Mouse (Mus musculus) 416B (cell line): ENCODE results near the gene Pars2.

Experiments
- DNase-seq: peaks from one replicate; pipeline ENCODE4 v3.0.0; 2011; ENCODE audit warnings: low read depth

Gene Pars2

DNA sequence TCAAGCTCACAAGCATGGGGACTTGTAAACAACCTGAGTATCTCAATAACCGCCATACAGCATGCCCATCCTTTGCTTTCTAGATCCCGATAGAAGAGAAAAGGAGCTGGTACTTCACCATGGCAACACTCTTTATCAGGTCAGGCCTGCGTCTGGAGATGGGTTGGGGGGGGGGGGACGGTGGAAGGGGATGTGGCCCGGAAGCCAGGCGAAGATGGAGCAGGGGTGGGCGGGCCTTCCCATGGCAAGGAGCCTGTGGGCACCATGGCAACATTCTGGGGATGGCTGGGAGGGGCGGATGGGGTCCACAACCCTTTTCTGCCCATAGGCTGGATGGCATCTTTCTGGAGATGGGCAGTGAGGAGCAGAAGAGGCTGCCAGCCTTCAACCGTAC is 16.8 kb upstream of the Pars2 start:
- DNase-seq, result no peak

GRCm38 (mm10) chr4:106643483-106644217 is 7.2 kb upstream of the Pars2 start:
- no peak for DNase-seq

GRCm38 (mm10) chr4:106644218-106644610 is 6.7 kb upstream of the Pars2 start:
- no peak for DNase-seq

GRCm38 (mm10) chr4:106645797-106646196 is 5.1 kb upstream of the Pars2 start:
- no peak for DNase-seq

GRCm38 (mm10) chr4:106647137-106647536 is 3.7 kb upstream of the Pars2 start:
- no peak for DNase-seq

DNA sequence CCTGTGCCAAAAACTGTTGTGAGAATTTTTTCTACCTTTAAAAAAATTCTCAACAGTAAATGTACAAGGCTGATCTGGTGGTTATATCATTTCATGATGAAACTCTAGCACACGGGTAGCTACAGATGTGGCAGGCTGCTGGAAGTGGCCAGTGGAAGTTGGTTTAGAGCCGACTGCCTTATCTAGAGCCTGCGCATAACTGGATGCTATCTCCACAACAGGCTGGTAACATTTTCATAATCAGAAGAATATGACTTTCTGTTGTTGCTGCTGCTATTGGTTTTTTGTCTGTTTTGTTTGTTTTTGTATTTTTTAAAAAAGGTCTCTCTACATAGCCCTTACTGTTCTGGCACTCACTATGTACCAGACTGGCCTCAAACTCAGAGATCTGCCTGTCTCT is 1.7 kb downstream of the Pars2 start:
- DNase-seq, result no peak

DNA sequence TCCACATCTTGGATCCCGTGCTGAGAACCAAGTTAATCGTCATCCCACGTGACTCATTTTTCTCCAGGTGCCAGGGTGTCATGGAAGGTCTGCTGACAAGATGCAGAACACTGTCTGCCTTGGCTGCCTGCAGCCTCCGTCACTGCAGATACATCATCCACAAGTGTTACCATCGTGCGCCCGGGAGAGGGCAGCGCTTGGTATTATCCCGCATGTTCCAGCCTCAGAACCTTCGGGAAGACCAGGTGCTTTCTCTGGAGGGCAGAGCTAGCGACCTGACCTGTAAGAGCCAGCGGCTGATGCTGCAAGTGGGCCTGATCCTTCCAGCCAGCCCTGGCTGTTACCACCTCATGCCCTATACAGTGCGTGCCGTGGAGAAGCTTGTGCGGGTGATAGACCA is 2.2 kb downstream of the Pars2 start:
- DNase-seq, result no peak

- no peak for DNase-seq
Measured at GRCm38 (mm10) chr4:106655681-106656080, 4.8 kb downstream of the Pars2 start.

GRCm38 (mm10) chr4:106663956-106664470 is 13.1 kb downstream of the Pars2 start:
- no peak for DNase-seq

DNA sequence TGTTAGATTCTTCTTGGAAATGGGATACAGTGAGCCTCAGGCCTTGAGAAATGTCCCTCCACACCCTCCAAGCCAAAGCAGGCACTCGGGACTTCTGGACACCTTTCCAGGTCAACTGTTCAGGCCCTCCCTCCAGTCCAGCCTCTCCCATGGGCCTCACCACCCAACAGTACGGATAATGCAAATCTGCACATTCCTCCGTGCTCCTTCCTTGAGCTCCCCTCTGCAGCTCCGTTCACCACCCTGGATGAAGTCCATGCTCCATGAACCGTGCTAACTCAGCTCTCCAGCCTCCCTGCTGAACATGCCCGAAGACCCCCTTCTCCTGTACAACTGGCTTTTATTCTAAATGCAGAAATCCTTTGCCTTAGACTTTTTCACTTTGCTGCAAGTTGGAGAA is 13.8 kb downstream of the Pars2 start:
- no peak for DNase-seq

- no peak for DNase-seq
Measured at GRCm38 (mm10) chr4:106665269-106665668, 14.4 kb downstream of the Pars2 start.

- DNase-seq, result no peak
Measured at GRCm38 (mm10) chr4:106665673-106666072, 14.8 kb downstream of the Pars2 start.

- no peak for DNase-seq
Measured at GRCm38 (mm10) chr4:106666546-106666945, 15.7 kb downstream of the Pars2 start.

DNA sequence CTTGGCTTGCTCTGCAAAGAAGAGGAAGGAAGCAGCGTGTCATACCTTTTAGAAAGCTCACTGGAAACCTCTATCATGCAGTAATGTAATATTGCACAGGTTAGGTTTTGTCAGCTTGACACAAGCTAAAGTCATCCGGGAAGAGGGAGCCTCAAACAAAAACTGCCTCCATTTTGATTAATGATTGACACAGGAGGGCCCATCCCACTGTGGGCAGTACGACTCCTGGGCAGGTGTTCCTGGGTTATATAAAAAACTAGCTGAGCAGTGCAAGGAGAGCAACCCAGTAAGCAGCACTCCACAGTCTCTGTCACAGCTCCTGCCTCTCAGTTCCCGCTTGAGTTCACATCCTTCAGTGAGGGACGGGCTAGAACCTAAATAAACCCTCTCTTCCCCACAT is 25.9 kb downstream of the Pars2 start:
- no peak for DNase-seq

GRCm38 (mm10) chr4:106678442-106679118 is 27.7 kb downstream of the Pars2 start, which contains the start of gene Ttc4:
Ttc4 (minus strand) TSS chr4:106678944.
- DNase-seq, result peak; percentile 93

DNA sequence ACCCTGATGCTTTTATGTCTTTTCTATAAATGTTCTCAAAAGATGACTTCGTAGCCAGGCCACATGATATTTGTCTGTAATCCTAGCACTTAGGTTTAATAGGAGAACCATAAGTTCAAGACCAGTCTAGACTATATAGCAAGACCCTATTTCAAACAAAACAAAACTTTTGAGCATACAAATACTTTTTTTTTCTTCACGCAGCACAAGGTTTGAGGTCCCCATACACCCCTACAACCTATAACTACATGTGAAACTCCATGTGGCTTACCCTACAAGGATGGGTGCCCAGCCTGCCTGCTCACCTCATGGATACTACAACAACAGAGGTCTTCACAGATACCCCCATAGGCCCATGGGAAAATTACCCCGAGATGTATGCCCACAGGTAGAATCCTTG is 28.3 kb downstream of the Pars2 start:
- DNase-seq, result no peak

- DNase-seq, result no peak
Measured at GRCm38 (mm10) chr4:106680955-106681354, 30.1 kb downstream of the Pars2 start.

GRCm38 (mm10) chr4:106688636-106689296 is 37.9 kb downstream of the Pars2 start:
- DNase-seq, result no peak

GRCm38 (mm10) chr4:106693841-106694430 is 43.1 kb downstream of the Pars2 start:
- no peak for DNase-seq

DNA sequence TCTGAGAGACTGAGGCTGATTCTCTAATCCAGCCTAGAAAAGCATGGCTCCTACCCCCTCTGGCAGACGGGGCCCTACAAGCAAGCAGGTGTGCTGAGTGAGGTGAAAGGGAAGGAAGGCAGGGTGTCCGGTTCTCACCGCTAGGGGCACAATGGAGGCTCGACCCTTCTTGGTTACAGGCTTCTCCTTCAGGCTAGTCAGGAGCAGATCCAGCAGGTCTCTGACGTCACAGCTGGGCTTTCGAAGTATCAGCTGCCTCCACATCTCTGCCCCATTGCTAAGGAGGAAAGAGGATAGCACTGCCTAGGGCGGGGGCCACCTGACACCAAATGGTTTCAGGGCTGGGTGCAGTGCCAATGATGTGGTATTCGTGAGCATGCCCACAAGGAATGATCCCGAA is 49.1 kb downstream of the Pars2 start:
- DNase-seq, result peak; percentile 11

DNA sequence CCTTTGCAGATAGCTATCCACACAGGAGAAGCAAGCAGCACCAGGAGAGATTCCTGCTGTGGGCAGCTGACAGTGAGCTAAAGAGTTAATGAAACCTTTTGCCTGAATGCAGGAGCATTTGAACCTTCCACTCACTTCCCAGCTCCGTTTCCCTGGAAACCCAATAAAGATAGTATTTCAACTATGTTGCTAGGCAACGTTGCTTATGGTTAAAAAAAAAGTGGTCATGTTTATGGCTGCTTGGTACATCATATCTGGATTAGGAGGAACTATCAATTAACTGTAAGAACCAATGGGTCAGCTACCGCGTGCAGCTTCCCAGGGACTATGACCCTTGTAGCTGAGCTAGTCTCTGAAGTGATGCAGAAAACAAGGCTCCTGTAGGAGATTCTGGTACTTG is 49.9 kb downstream of the Pars2 start:
- no peak for DNase-seq

DNA sequence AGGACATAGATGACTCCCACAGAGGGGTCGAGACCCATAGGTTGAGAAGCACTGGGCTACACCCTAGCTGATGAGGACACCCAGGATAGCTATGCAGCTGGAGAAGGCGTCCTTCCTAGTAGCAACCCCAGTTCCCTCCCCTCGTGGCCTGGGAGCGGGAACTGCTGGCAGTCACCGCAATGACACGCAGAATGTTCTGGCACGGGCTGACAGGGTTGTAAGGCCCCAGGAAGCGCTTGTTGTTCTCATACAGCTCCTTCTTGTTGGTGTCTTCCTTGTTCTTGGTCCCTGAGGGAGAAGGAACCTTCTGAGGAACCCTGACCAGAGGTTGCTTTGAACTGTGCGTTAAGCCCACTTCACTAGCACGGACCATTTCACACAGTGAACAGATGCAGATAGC is 53.1 kb downstream of the Pars2 start:
- no peak for DNase-seq

DNA sequence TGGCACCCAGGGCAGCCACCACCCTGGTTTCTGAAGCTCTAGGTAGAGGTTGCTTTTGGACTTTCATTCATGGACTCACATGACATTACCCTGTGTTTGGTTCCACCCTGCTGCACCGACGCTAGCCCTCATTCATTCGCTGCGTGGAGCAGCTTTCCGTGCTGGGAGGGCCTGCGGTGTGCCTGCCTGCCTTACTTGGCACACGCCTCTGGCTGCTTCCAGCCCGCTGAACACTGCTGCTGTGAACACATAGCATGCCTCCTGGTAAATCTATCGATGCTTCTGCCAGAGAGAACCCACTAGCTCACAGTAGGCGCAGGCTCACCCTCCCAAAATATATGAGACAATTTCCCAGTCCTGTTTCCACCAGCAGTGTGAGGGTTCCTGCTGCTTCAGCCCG is 53.5 kb downstream of the Pars2 start:
- DNase-seq, result no peak
